Mouse (Mus musculus): ENCODE data around the gene Mslnl. TPM values are rescaled to one million over a fixed set of nuclear protein-coding genes. Genes with fewer than 3 reads are reported as not detected.

Mslnl gene
- total RNA-seq (2023) = not detected

DNA sequence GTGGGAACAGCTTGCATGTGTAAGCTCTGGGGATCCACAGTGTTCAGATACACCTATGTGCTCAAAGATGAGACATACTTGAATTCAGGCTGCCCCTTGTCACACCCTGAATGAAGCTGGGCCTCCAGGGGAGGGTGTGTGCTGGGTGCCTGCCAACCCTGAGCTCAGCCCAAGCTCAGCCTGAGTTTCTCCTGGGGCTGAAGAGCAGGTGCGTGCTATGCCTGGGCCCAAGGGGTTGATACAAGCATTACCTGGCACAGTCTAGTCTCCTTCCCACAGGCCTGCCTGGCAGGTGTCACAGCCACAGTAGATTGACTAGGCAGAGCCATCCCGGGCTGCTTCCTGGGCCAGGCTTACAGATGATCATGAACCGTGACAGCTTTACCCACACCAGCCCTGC is at the start of gene Mslnl:
TSS of gene Mslnl (plus strand) at position 298 of the 400 bp plus-strand sequence.

GRCm38 (mm10) chr17:25716711-25717637 is 18.9 kb upstream of the Mslnl start, which contains the start of gene Gng13:
Gng13 (plus strand) TSS chr17:25717171.

GRCm38 (mm10) chr17:25727265-25728008 is 8.4 kb upstream of the Mslnl start, which contains the start of the genes Chtf18 and Rpusd1:
Chtf18 (minus strand) TSS chr17:25727419.
Rpusd1 (plus strand) TSS chr17:25727670.

DNA sequence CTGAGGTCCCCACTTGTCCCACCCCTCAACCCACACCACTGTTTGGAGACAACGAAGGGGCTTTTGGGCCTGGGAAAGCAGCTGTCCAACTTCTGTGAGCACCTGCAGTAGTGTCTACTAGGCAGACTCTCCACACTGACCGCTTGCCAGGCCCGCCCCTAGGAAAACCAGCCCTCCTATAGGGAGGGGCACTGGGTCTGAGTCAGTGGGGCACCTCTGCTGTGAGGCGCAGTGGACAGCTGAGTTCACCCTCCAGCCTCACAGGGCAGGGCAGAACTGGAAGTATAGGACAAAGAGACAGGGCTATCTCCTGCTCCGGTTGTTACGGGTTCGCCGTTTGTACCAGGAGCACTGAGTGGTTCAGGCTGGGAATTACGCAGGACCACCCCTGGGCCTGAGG is 18.4 kb downstream of the Mslnl start, which contains the start of gene Msln:
TSS of gene Msln (minus strand) at position 138 of the 400 bp plus-strand sequence.

GRCm38 (mm10) chr17:25773549-25774120 is 37.8 kb downstream of the Mslnl start, which contains the start of gene Narfl:
Narfl (plus strand) TSS chr17:25773776.

DNA sequence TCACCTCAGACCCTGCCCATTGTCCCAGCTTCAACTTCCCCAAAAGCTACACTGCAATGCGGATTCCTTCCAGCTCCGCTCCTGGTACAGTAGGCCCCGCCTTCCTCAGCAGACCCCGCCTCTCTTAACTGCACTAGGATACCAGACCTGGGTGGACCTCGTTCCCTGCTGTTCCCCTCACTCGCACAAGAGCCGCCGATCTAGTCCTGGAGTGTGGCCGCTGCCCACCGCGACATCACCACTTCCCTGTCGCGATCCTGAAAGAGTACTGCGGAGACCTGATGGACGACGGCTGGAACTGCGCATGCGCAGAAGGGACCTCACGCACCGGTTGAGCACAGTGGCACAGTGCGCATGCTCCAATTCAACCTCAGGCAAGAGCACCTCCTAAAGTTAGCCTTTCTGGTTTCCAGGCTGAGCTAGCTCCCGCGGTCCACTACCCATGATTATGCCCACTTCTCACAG is 49.5 kb downstream of the Mslnl start, which contains the start of gene Haghl:
TSS of gene Haghl (minus strand) at position 393 of the 465 bp plus-strand sequence.

GRCm38 (mm10) chr17:25786280-25786679 is 50.4 kb downstream of the Mslnl start, which contains the start of gene Ccdc78:
Ccdc78 (plus strand) TSS chr17:25786580.

GRCm38 (mm10) chr17:25792615-25793014 is 56.8 kb downstream of the Mslnl start, which contains the start of gene Fam173a:
Fam173a (minus strand) TSS chr17:25792901.

GRCm38 (mm10) chr17:25795609-25796092 is 59.8 kb downstream of the Mslnl start, which contains the start of gene AC134908.4:
AC134908.4 (minus strand) TSS chr17:25795659.

DNA sequence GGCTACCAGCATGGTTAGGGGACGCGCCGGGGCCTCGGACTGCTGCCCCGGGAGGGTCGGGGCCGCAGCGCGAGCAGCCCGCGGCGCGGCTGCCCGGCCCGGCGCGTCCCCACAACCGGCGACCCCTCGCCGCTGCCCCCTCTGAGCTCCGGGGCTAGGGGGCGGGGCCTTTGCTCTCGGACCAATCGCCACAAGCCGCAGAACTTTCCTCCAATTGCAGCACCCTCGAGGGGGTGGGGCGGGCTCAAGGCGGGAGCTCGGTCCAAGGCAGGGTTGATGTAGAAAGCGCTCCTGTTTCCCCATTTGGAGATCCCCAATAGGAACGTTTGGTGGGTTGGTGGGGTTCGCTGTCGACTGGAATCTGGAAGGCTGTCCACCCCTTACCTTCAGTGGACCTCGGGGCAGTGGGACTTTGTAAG is 61.1 kb downstream of the Mslnl start, which contains the start of gene Metrn:
TSS of gene Metrn (minus strand) at position 186 of the 419 bp plus-strand sequence.

Other genes starting within 250 kb of the Mslnl start
- gene Sstr5, start 238.8 kb upstream of the Mslnl start, total RNA-seq (2023) = not detected
- gene Sox8, start 165.4 kb upstream of the Mslnl start, total RNA-seq (2023) = not detected
- 10 to 100 TPM; 34.5 to 42.6 TPM for gene Lmf1, start 157.0 kb upstream of the Mslnl start, total RNA-seq (2023)
- not detected for gene Gng13, start 18.9 kb upstream of the Mslnl start, total RNA-seq (2023)
- gene Chtf18, start 8.6 kb upstream of the Mslnl start, total RNA-seq (2023) = 1 to 10 TPM; 6.7 to 8.5 TPM
- 1 to 10 TPM; 7.5 to 7.7 TPM for gene Rpusd1, start 8.4 kb upstream of the Mslnl start, total RNA-seq (2023)
- gene Msln, start 18.3 kb downstream of the Mslnl start, total RNA-seq (2023) = 1 to 10 TPM in 1 of 2 experiments, not detected in 1; 1.2 TPM
- 10 to 100 TPM; 43.3 to 45.9 TPM for gene Narfl, start 37.7 kb downstream of the Mslnl start, total RNA-seq (2023)
- 10 to 100 TPM; 17.7 to 28.0 TPM for gene Haghl, start 49.6 kb downstream of the Mslnl start, total RNA-seq (2023)
- gene Ccdc78, start 50.5 kb downstream of the Mslnl start, total RNA-seq (2023) = under 1 TPM in 1 of 2 experiments, not detected in 1; 0.32 TPM
- gene Fam173a, start 56.9 kb downstream of the Mslnl start, total RNA-seq (2023) = 10 to 100 TPM; 50.2 to 61.0 TPM
- not detected for gene AC134908.4, start 59.6 kb downstream of the Mslnl start, total RNA-seq (2023)
- 10 to 100 TPM; 13.3 to 17.5 TPM for gene Metrn, start 61.1 kb downstream of the Mslnl start, total RNA-seq (2023)
- gene Fbxl16, start 73.0 kb downstream of the Mslnl start, total RNA-seq (2023) = not detected
- gene Wdr24, start 87.6 kb downstream of the Mslnl start, total RNA-seq (2023) = 10 to 100 TPM; 18.9 TPM
- gene Jmjd8, start 92.8 kb downstream of the Mslnl start, total RNA-seq (2023) = 10 to 100 TPM; 31.0 to 35.5 TPM
- gene Stub1, start 97.4 kb downstream of the Mslnl start, total RNA-seq (2023) = 10 to 100 TPM; 69.1 to 78.8 TPM
- gene Rhbdl1, start 101.3 kb downstream of the Mslnl start, total RNA-seq (2023) = 1 to 10 TPM; 1.8 to 4.8 TPM
- gene Gm20683, start 105.7 kb downstream of the Mslnl start, total RNA-seq (2023) = 1 to 10 TPM; 3.6 to 4.6 TPM
- gene Rhot2, start 108.8 kb downstream of the Mslnl start, total RNA-seq (2023) = 10 to 100 TPM; 77.3 to 80.7 TPM
- gene Wdr90, start 125.5 kb downstream of the Mslnl start, total RNA-seq (2023) = 10 to 100 TPM; 25.1 to 32.9 TPM
- 1 to 10 TPM; 3.2 to 4.2 TPM for gene Mcrip2, start 132.7 kb downstream of the Mslnl start, total RNA-seq (2023)
- gene Mettl26, start 139.0 kb downstream of the Mslnl start, total RNA-seq (2023) = 10 to 100 TPM; 21.0 to 33.3 TPM
- gene Wfikkn1, start 144.8 kb downstream of the Mslnl start, total RNA-seq (2023) = 1 to 10 TPM; 6.7 to 6.9 TPM
- gene Rab40c, start 183.7 kb downstream of the Mslnl start, total RNA-seq (2023) = 10 to 100 TPM; 27.3 to 37.8 TPM
- 10 to 100 TPM; 84.4 to 92.2 TPM for gene Pigq, start 208.9 kb downstream of the Mslnl start, total RNA-seq (2023)
- not detected for gene Nhlrc4, start 208.9 kb downstream of the Mslnl start, total RNA-seq (2023)
- gene A930017K11Rik, start 216.5 kb downstream of the Mslnl start, total RNA-seq (2023) = not detected
- 10 to 100 TPM; 42.6 to 48.1 TPM for gene Capn15, start 249.8 kb downstream of the Mslnl start, total RNA-seq (2023)